Mouse (Mus musculus): Measurements from ENCODE around the gene Gm6763. TPM values are rescaled to one million over a fixed set of nuclear protein-coding genes. Genes with fewer than 3 reads are reported as not detected.
"Not testable (repeated sequence)": the region's sequence is repeated elsewhere in the genome, so short reads cannot be mapped to it uniquely, and the experiment has no call there.

Gene Gm6763
- total and polyA plus RNA-seq, 3 experiments = not detected

GRCm38 (mm10) chr10:104176724-104177123 is 25.4 kb downstream of the Gm6763 start, which contains the start of gene Gm21312:
TSS of gene Gm21312 (plus strand) at chr10:104177024.
- not testable (repeated sequence) for H3K9me3 ChIP-seq (replicated peaks; ENCODE audit: insufficient read depth, low read length); H3K27ac ChIP-seq (ENCODE audit: control insufficient read depth, low read depth, low read length); H3K27me3 ChIP-seq (ENCODE audit: control insufficient read depth in 1 of 2, insufficient read depth in 2 of 2, low read length in 2 of 2); H3K4me1 ChIP-seq (ENCODE audit: control insufficient read depth in 1 of 2, insufficient read depth in 2 of 2, low read length in 2 of 2); H3K9ac ChIP-seq (ENCODE audit: control insufficient read depth, low read depth, low read length, poor library complexity, severe bottlenecking); DNase-seq (ENCODE audit: low read depth, low spot score); H3K79me2 ChIP-seq (ENCODE audit: control insufficient read depth, insufficient read depth, low read length, poor library complexity); H3K36me3 ChIP-seq (ENCODE audit: control insufficient read depth in 1 of 2, insufficient read depth in 2 of 2, low read length in 2 of 2); H3K4me3 ChIP-seq (ENCODE audit: control insufficient read depth in 1 of 2, insufficient read depth in 1 of 2, low read depth in 2 of 2, low read length in 2 of 2)

GRCm38 (mm10) chr10:104185233-104185632 is 33.9 kb downstream of the Gm6763 start, which contains the start of gene Gm20765:
TSS of gene Gm20765 (plus strand) at chr10:104185533.
- H3K27me3 ChIP-seq (ENCODE audit: control insufficient read depth in 1 of 2, insufficient read depth in 2 of 2, low read length in 2 of 2); H3K36me3 ChIP-seq (ENCODE audit: control insufficient read depth in 1 of 2, insufficient read depth in 2 of 2, low read length in 2 of 2); H3K9me3 ChIP-seq (replicated peaks; ENCODE audit: insufficient read depth, low read length); H3K9ac ChIP-seq (ENCODE audit: control insufficient read depth, low read depth, low read length, poor library complexity, severe bottlenecking); H3K4me1 ChIP-seq (ENCODE audit: control insufficient read depth in 1 of 2, insufficient read depth in 2 of 2, low read length in 2 of 2); H3K27ac ChIP-seq (ENCODE audit: control insufficient read depth, low read depth, low read length); H3K4me3 ChIP-seq (ENCODE audit: control insufficient read depth in 1 of 2, insufficient read depth in 1 of 2, low read depth in 2 of 2, low read length in 2 of 2); DNase-seq (ENCODE audit: low read depth, low spot score); H3K79me2 ChIP-seq (ENCODE audit: control insufficient read depth, insufficient read depth, low read length, poor library complexity): not testable (repeated sequence)

GRCm38 (mm10) chr10:104193742-104194141 is 42.4 kb downstream of the Gm6763 start, which contains the start of gene Gm4340:
TSS of gene Gm4340 (plus strand) at chr10:104194042.
- H3K79me2 ChIP-seq (ENCODE audit: control insufficient read depth, insufficient read depth, low read length, poor library complexity); DNase-seq (ENCODE audit: low read depth, low spot score); H3K9me3 ChIP-seq (replicated peaks; ENCODE audit: insufficient read depth, low read length); H3K27me3 ChIP-seq (ENCODE audit: control insufficient read depth in 1 of 2, insufficient read depth in 2 of 2, low read length in 2 of 2); H3K36me3 ChIP-seq (ENCODE audit: control insufficient read depth in 1 of 2, insufficient read depth in 2 of 2, low read length in 2 of 2); H3K4me3 ChIP-seq (ENCODE audit: control insufficient read depth in 1 of 2, insufficient read depth in 1 of 2, low read depth in 2 of 2, low read length in 2 of 2); H3K9ac ChIP-seq (ENCODE audit: control insufficient read depth, low read depth, low read length, poor library complexity, severe bottlenecking); H3K4me1 ChIP-seq (ENCODE audit: control insufficient read depth in 1 of 2, insufficient read depth in 2 of 2, low read length in 2 of 2); H3K27ac ChIP-seq (ENCODE audit: control insufficient read depth, low read depth, low read length): not testable (repeated sequence)

Other genes starting within 250 kb of the Gm6763 start
- gene Gm21293, start 8.5 kb upstream of the Gm6763 start, total RNA-seq (2012; rRNA removed) = not detected in 2 replicates
- gene Gm21293, start 8.5 kb upstream of the Gm6763 start, polyA plus RNA-seq (2012; ENCODE audit: insufficient read depth in 1 of 2, insufficient read length in 2 of 2, low read depth in 1 of 2, low replicate concordance in 2 of 2, missing spikeins in 1 of 2) = not detected
- gene Gm8764, start 8.5 kb downstream of the Gm6763 start, total RNA-seq (2012; rRNA removed) = not detected in 2 replicates
- not detected for gene Gm8764, start 8.5 kb downstream of the Gm6763 start, polyA plus RNA-seq (2012; ENCODE audit: insufficient read depth in 1 of 2, insufficient read length in 2 of 2, low read depth in 1 of 2, low replicate concordance in 2 of 2, missing spikeins in 1 of 2)
- not detected in 2 replicates for gene Gm21304, start 17.0 kb downstream of the Gm6763 start, total RNA-seq (2012; rRNA removed)
- gene Gm21304, start 17.0 kb downstream of the Gm6763 start, polyA plus RNA-seq (2012; ENCODE audit: insufficient read depth in 1 of 2, insufficient read length in 2 of 2, low read depth in 1 of 2, low replicate concordance in 2 of 2, missing spikeins in 1 of 2) = not detected
- gene Gm21312, start 25.5 kb downstream of the Gm6763 start, total RNA-seq (2012; rRNA removed) = not detected in 2 replicates
- not detected for gene Gm21312, start 25.5 kb downstream of the Gm6763 start, polyA plus RNA-seq (2012; ENCODE audit: insufficient read depth in 1 of 2, insufficient read length in 2 of 2, low read depth in 1 of 2, low replicate concordance in 2 of 2, missing spikeins in 1 of 2)
- not detected in 2 replicates for gene Gm20765, start 34.0 kb downstream of the Gm6763 start, total RNA-seq (2012; rRNA removed)
- not detected for gene Gm20765, start 34.0 kb downstream of the Gm6763 start, polyA plus RNA-seq (2012; ENCODE audit: insufficient read depth in 1 of 2, insufficient read length in 2 of 2, low read depth in 1 of 2, low replicate concordance in 2 of 2, missing spikeins in 1 of 2)
- not detected in 2 replicates for gene Gm4340, start 42.5 kb downstream of the Gm6763 start, total RNA-seq (2012; rRNA removed)
- gene Gm4340, start 42.5 kb downstream of the Gm6763 start, polyA plus RNA-seq (2012; ENCODE audit: insufficient read depth in 1 of 2, insufficient read length in 2 of 2, low read depth in 1 of 2, low replicate concordance in 2 of 2, missing spikeins in 1 of 2) = not detected